Mouse (Mus musculus) heart, postnatal 14 days (tissue): ENCODE measurements around the gene Sirt7. TPM values are rescaled to one million over a fixed set of nuclear protein-coding genes. Genes with fewer than 3 reads are reported as not detected.

ENCODE experiments used
- DNase-seq, 2 experiments: peaks; one replicate each; pipeline ENCODE4 v3.0.0; 2021 to 2022
- intact Hi-C: fragments of 180-260 bp; cut with DNase I; formaldehyde crosslinking; loops from one replicate; pipeline ENCODE4 v1.15.1; 2025
- microRNA-seq, 2 experiments: library from miRNA; unstranded; fragments of <30 nt; microRNA quantifications; one replicate each; pipeline ENCODE4 v1.2.0; 2021 to 2022
- total RNA-seq, 2 experiments: library from RNA; stranded (reverse); gene quantifications; 2 replicates each; pipeline ENCODE4 v1.2.3; 2021

Sirt7 gene
- total RNA-seq, 2 experiments from 2014 or later: 10.8 to 12.3 TPM

- DNase-seq: no peak
- intact Hi-C loops: no loop called here
Measured at GRCm38 (mm10) chr11:120574278-120574600, 50.8 kb downstream of the Sirt7 start.

GRCm38 (mm10) chr11:120573585-120574277 lies 51.3 kb downstream of the Sirt7 start:
- DNase-seq: no peak
- intact Hi-C loops: no loop called here

GRCm38 (mm10) chr11:120572752-120573584 lies 52.1 kb downstream of the Sirt7 start, which contains the start of gene P4hb:
Gene P4hb, minus strand, starts transcription at chr11:120573253.
- intact Hi-C loops: no loop called here

GRCm38 (mm10) chr11:120572417-120572751 lies 52.7 kb downstream of the Sirt7 start:
- intact Hi-C loops: no loop called here
- DNase-seq: no peak

More at GRCm38 (mm10) chr11:120572752-120573584, 52.1 kb downstream of the Sirt7 start, which contains the start of gene P4hb:
- DNase-seq: peak; percentile 100

- DNase-seq: no peak
- intact Hi-C loops: no loop called here
Measured at GRCm38 (mm10) chr11:120571754-120572416, 53.2 kb downstream of the Sirt7 start.

GRCm38 (mm10) chr11:120571122-120571521 lies 53.9 kb downstream of the Sirt7 start:
- no peak for DNase-seq
- intact Hi-C loops: no loop called here

Small RNAs within 50 kb of the gene (microRNA-seq; reads per million reads assigned to microRNA genes)
- gene Mir6936: 0 to 3.6 reads per million in 2 experiments

Other genes with a start within 250 kb of the Sirt7 start
- 10 to 100 TPM; 19.0 to 19.6 TPM for gene Faap100, start 246.5 kb downstream of the Sirt7 start, total RNA-seq
- 10 to 100 TPM; 54.4 to 62.7 TPM for gene Nploc4, start 187.5 kb downstream of the Sirt7 start, total RNA-seq
- 1 to 10 TPM in 1 of 2 experiments, under 1 TPM in 1; 0.98 to 2.5 TPM for gene Tspan10, start 182.6 kb downstream of the Sirt7 start, total RNA-seq
- gene Pde6g, start 171.7 kb downstream of the Sirt7 start, total RNA-seq: under 1 TPM; 0.53 to 0.56 TPM
- gene Oxld1, start 167.2 kb downstream of the Sirt7 start, total RNA-seq: 10 to 100 TPM; 41.6 to 45.6 TPM
- 1 to 10 TPM; 5.9 to 9.4 TPM for gene Ccdc137, start 167.1 kb downstream of the Sirt7 start, total RNA-seq
- 10 to 100 TPM; 10.3 to 12.0 TPM for gene Arl16, start 157.6 kb downstream of the Sirt7 start, total RNA-seq
- gene Mrpl12, start 140.6 kb downstream of the Sirt7 start, total RNA-seq: 100 to 1,000 TPM; 222 to 244 TPM
- 10 to 100 TPM; 14.1 to 15.9 TPM for gene Slc25a10, start 133.4 kb downstream of the Sirt7 start, total RNA-seq
- gene Gcgr, start 94.5 kb downstream of the Sirt7 start, total RNA-seq: 1 to 10 TPM; 1.7 to 2.4 TPM
- 10 to 100 TPM; 53.5 to 58.1 TPM for gene Mcrip1, start 75.5 kb downstream of the Sirt7 start, total RNA-seq
- under 1 TPM in 1 of 2 experiments, not detected in 1; 0.39 TPM for gene Ppp1r27, start 74.1 kb downstream of the Sirt7 start, total RNA-seq
- gene P4hb, start 52.0 kb downstream of the Sirt7 start, total RNA-seq: 100 to 1,000 TPM; 238 to 247 TPM
- 100 to 1,000 TPM; 164 to 180 TPM for gene Arhgdia, start 43.6 kb downstream of the Sirt7 start, total RNA-seq
- 10 to 100 TPM; 57.8 to 59.9 TPM for gene Alyref, start 26.9 kb downstream of the Sirt7 start, total RNA-seq
- 10 to 100 TPM; 86.2 to 87.5 TPM for gene Anapc11, start 26.8 kb downstream of the Sirt7 start, total RNA-seq
- gene Npb, start 16.8 kb downstream of the Sirt7 start, total RNA-seq: not detected
- gene Pcyt2, start 7.3 kb downstream of the Sirt7 start, total RNA-seq: 10 to 100 TPM; 47.7 to 49.4 TPM
- gene Mafg, start 8.4 kb upstream of the Sirt7 start, total RNA-seq: 10 to 100 TPM; 33.7 to 41.0 TPM
- gene Pycr1, start 18.5 kb upstream of the Sirt7 start, total RNA-seq: 1 to 10 TPM; 1.9 to 2.1 TPM
- 10 to 100 TPM; 51.4 to 58.5 TPM for gene Myadml2, start 22.9 kb upstream of the Sirt7 start, total RNA-seq
- under 1 TPM in 1 of 2 experiments, not detected in 1; 0.27 TPM for gene Notum, start 35.9 kb upstream of the Sirt7 start, total RNA-seq
- 10 to 100 TPM; 35.0 to 37.9 TPM for gene Aspscr1, start 47.7 kb upstream of the Sirt7 start, total RNA-seq
- gene Cenpx, start 88.5 kb upstream of the Sirt7 start, total RNA-seq: 10 to 100 TPM; 35.4 to 36.4 TPM
- 10 to 100 TPM in 1 of 2 experiments, 1 to 10 TPM in 1; 9.2 to 10.9 TPM for gene Lrrc45, start 88.7 kb upstream of the Sirt7 start, total RNA-seq
- 1 to 10 TPM; 1.3 to 1.6 TPM for gene Rac3, start 96.2 kb upstream of the Sirt7 start, total RNA-seq
- 1 to 10 TPM; 3.1 to 5.8 TPM for gene Dcxr, start 102.0 kb upstream of the Sirt7 start, total RNA-seq
- gene Cbr2, start 106.9 kb upstream of the Sirt7 start, total RNA-seq: 10 to 100 TPM; 18.6 to 53.1 TPM
- gene Hmga1b, start 137.6 kb upstream of the Sirt7 start, total RNA-seq: 10 to 100 TPM; 23.8 to 68.1 TPM
- gene Rfng, start 159.0 kb upstream of the Sirt7 start, total RNA-seq: 10 to 100 TPM; 11.8 to 12.0 TPM
- gene Gps1, start 159.0 kb upstream of the Sirt7 start, total RNA-seq: 10 to 100 TPM; 56.9 to 57.5 TPM
- 10 to 100 TPM; 31.2 to 34.1 TPM for gene Dus1l, start 171.2 kb upstream of the Sirt7 start, total RNA-seq
- 10 to 100 TPM; 23.0 to 23.2 TPM for gene Fasn, start 199.3 kb upstream of the Sirt7 start, total RNA-seq